Mouse (Mus musculus): ENCODE data around the gene Gm4907. TPM values are rescaled to one million over a fixed set of nuclear protein-coding genes. Genes with fewer than 3 reads are reported as not detected.
"Not testable (repeated sequence)": the region's sequence is repeated elsewhere in the genome, so short reads cannot be mapped to it uniquely, and the experiment has no call there.

The Gm4907 gene
- total RNA-seq (2021), result not detected
- long read RNA-seq, experiment 1, result 0 reads
- long read RNA-seq, experiment 2, result 0 reads

- DNase-seq; intact Hi-C loops (cut with DNase I): not testable (repeated sequence)
Measured at GRCm38 (mm10) chrX:23882253-23882652, at the start of gene Gm4907. Gm4907 (plus strand) TSS chrX:23882553.

DNA sequence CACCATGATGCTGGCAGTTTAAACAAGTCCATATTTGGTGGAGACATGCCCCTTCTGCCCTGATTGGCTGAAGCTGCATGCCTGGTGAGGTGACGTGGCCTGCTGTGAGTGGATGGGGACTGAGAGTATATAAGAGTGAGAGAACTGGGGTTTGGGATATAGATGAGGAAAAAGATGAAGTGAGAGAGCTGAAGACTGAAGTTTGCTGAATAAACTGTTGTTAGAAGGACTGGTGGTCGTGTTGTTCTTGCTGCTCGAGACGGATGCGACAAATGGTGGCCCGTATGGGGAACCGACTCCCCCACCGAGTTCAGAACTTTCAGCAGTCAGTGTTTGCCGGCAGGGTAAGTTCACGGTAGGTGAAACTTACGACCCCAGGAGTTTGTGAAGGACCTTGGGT, 48.6 kb upstream of the Gm4907 start:
- intact Hi-C loops (cut with DNase I); DNase-seq: not testable (repeated sequence)

DNA sequence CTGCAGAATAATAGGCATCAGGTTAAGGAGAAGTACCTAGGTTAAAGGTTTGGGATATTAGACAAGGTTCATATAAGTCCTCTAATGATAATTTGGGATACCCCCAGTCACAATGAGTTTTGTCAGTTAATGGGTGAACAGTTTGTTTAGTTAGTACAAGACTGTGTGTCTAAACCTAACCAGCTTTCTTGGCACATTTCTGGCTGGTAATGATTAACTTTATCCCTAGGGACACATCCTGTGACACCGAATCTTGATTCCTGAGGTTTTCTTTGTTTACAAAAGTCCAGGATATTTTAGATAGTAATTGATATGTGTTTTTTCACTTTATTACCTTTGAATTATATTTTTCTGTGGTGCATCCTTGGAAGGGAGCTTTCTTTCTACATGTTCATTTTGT, 41.4 kb upstream of the Gm4907 start:
- intact Hi-C loops (cut with DNase I), result no loop called here

DNA sequence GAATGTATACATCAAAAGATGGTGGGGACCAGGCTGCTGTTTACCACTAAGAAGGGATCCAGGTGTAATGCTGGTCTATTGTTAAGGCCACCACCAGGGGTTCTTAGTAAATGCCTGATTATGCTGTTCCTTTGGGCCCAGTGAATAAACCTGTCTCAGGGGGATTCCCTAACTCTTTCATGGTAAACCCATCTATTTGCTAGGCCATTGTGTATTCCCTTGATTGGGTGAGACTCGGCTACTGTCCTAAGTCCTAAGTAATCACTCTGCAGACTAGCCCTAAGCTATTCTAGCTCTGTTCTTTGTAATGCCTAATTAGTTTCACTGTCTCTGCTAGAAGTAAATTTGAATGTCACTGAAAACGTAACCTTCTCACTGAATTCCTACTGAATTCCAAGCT, 71.8 kb downstream of the Gm4907 start:
- intact Hi-C loops (cut with DNase I), result no loop called here
- no peak for DNase-seq

More for the DNA sequence above, 41.4 kb upstream of the Gm4907 start:
- DNase-seq, result no peak

Other genes starting within 250 kb of the Gm4907 start
- 10 to 100 TPM in 1 of 2 experiments, 1 to 10 TPM in 1; 9.9 to 10.8 TPM for gene Wdr44, start 189.5 kb upstream of the Gm4907 start, total RNA-seq (2021)
- not detected for gene Gm4985, start 76.4 kb downstream of the Gm4907 start, total RNA-seq (2021)

Measured in heart, postnatal 14 days (tissue).